Mouse (Mus musculus) midbrain, embryonic 16.5 days (tissue): ENCODE results near the gene Rps6kb2. TPM values are rescaled to one million over a fixed set of nuclear protein-coding genes. Genes with fewer than 3 reads are reported as not detected.

Experiments used
- ATAC-seq: fragments of 200-750 bp; cut with Nextera tagmentation; 2 replicates; pipeline ENCODE4 v1.8.0; 2017; ENCODE audit warnings: moderate TSS enrichment
- H3K27ac ChIP-seq: fragments of 300-500 bp; sonication (generic); 2 replicates; pipeline ENCODE4 v1.5.1; 2014; ENCODE audit warnings: mild to moderate bottlenecking, low read length, mixed read lengths
- H3K27me3 ChIP-seq: fragments of 300-500 bp; sonication (generic); 2 replicates; pipeline ENCODE4 v1.6.1; 2014; ENCODE audit warnings: low read depth, low read length, mixed read lengths; ENCODE audit not compliant: control insufficient read depth, insufficient read depth
- H3K36me3 ChIP-seq: fragments of 300-500 bp; sonication (generic); 2 replicates; pipeline ENCODE4 v1.6.1; 2014; ENCODE audit warnings: mild to moderate bottlenecking, low read length, moderate library complexity, mixed read lengths; ENCODE audit not compliant: control insufficient read depth, insufficient read depth
- H3K4me1 ChIP-seq: fragments of 300-500 bp; sonication (generic); 2 replicates; pipeline ENCODE4 v1.6.1; 2014; ENCODE audit warnings: mild to moderate bottlenecking, low read length, mixed read lengths; ENCODE audit not compliant: control insufficient read depth, insufficient read depth
- H3K4me2 ChIP-seq: fragments of 300-500 bp; sonication (generic); 2 replicates; pipeline ENCODE4 v1.6.1; 2014; ENCODE audit warnings: mild to moderate bottlenecking, low read length, mixed read lengths
- H3K4me3 ChIP-seq: fragments of 300-500 bp; sonication (generic); 2 replicates; pipeline ENCODE4 v1.5.1; 2014; ENCODE audit warnings: low read depth, mild to moderate bottlenecking, low read length, moderate library complexity, mixed read lengths
- H3K9ac ChIP-seq: fragments of 300-500 bp; sonication (generic); 2 replicates; pipeline ENCODE4 v1.6.1; 2014; ENCODE audit warnings: low read depth, low read length, mixed read lengths
- H3K9me3 ChIP-seq: fragments of 300-500 bp; sonication (generic); replicated peaks from 2 replicates; pipeline ENCODE4 v1.6.1; 2014; ENCODE audit warnings: mild to moderate bottlenecking, low read length, mixed read lengths; ENCODE audit not compliant: control insufficient read depth, poor library complexity, severe bottlenecking
- WGBS: fragments of 180-500 bp; shearing (Covaris S2); extraction: QIAGEN DNeasy Blood & Tissue Kit; methylation state at CpG from one replicate; pipeline ENCODE4 v1.1.7; 2014; 5-methylcytosine and 5-hydroxymethylcytosine counted together
- polyA plus RNA-seq: library from polyadenylated mRNA; unstranded; fragments of >200 nt; fragmentation: Nextera tagmentation; extraction: Ambion mirVana; gene quantifications from 2 replicates; pipeline ENCODE4 v1.2.1, GENCODE M21; 2015

Gene Rps6kb2
- polyA plus RNA-seq, 1 experiment from 2014 or later = 58.0 TPM

DNA sequence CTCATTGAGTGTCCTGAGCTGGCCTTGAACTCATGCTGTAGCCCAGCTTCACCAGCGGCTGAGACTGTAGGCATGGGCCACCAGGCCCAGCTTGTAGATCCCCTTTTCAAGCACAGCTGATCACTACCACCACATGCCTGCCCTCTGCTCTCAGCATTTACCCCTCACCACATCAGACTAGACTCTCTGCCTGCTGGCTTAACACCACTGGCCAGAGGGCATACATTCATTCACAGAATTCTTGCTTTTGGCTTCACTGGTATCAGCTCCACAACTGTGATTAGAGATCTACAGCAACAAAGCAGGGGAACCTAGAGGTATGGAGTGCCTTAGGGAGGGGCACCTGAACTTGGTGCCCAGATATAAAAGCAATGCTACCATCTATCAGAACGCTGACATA lies 42.7 kb downstream of the Rps6kb2 start:
- WGBS = 93% methylated on average over 2 of the region's 2 CpGs
- peaks cover 2% of the 10 kb centered on the region for H3K36me3 ChIP-seq
- H3K4me1 ChIP-seq = peaks cover 7% of the 10 kb centered on the region
- H3K9ac ChIP-seq = peak overlapping the region; percentile 36
- peak overlapping the region; percentile 57 for H3K4me2 ChIP-seq
- peak overlapping the region; percentile 63; the same call in 1 of the 2 replicates for H3K27ac ChIP-seq
- no peak for ATAC-seq
- no peaks in the 10 kb centered on the region for H3K9me3 ChIP-seq
- H3K4me3 ChIP-seq = peak overlapping the region; percentile 49
- H3K27me3 ChIP-seq = no peaks in the 10 kb centered on the region

- H3K4me2 ChIP-seq = peak overlapping the region; percentile 57
- H3K27ac ChIP-seq = no peak overlapping the region
- 90% methylated on average over 6 of the region's 6 CpGs for WGBS
- no peak overlapping the region for H3K4me3 ChIP-seq
- no peak for ATAC-seq
- peak overlapping the region; percentile 36; the same call in 1 of the 2 replicates for H3K9ac ChIP-seq
- H3K27me3 ChIP-seq = no peaks in the 10 kb centered on the region
- H3K36me3 ChIP-seq = peaks cover 4% of the 10 kb centered on the region
- no peaks in the 10 kb centered on the region for H3K9me3 ChIP-seq
- H3K4me1 ChIP-seq = peaks cover 7% of the 10 kb centered on the region
Measured at GRCm38 (mm10) chr19:4119716-4120487, 43.3 kb downstream of the Rps6kb2 start.

DNA sequence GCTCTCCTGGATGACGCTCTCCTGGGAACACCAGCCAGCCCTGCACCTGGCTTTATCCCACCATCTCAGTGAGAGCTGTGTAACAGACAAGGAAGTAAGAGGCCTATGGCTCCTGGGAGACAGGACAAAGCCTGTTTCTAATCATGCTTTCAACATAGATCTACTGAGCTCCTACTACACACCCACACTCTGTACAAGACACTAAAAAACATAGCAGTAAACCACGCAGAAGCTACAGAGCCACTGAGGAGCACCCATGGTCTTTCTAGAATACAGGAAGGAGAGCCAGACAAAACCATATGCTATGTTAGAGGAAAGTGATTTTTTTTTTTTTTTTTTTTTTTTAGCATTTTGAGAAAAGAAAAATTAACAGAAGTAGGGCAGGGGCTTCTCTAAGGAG lies 44.8 kb downstream of the Rps6kb2 start:
- 95% methylated on average over 2 of the region's 2 CpGs for WGBS
- Histone ChIP-seq H3K9ac (no peak overlapping the region), H3K27me3 (no peaks in the 10 kb centered on the region), H3K4me1 (peaks cover 7% of the 10 kb centered on the region), H3K36me3 (peaks cover 10% of the 10 kb centered on the region), H3K27ac (no peak overlapping the region), H3K4me3 (no peak overlapping the region), H3K4me2 (no peak overlapping the region), H3K9me3 (no peaks in the 10 kb centered on the region)
- ATAC-seq = no peak

DNA sequence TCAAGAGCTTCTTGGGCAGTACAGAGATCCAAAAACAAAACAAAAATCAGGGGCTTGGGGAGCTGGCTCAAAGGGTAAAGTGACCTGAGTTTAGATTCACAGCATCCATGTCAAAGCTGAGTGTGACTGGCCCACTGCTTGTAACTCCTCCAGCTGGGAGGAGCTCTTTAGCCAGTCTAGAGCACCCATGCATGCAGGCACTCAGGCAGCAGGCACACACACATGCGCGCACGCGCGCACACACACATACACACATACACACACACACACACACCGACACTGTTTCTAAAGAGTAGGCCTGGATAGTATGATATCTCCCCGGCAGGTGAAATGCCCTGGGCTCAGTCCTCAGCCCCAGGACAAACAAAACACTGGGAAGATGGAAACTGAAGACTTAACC lies 46.1 kb downstream of the Rps6kb2 start:
- 98% methylated on average over 7 of the region's 7 CpGs for WGBS

GRCm38 (mm10) chr19:4115816-4116215 lies 47.3 kb downstream of the Rps6kb2 start:
- no peak for ATAC-seq
- Histone ChIP-seq H3K4me2 (no peak overlapping the region), H3K27me3 (no peaks in the 10 kb centered on the region), H3K4me3 (no peak overlapping the region), H3K9ac (no peak overlapping the region), H3K27ac (no peak overlapping the region), H3K36me3 (peaks cover 32% of the 10 kb centered on the region), H3K9me3 (no peaks in the 10 kb centered on the region), H3K4me1 (peaks cover 7% of the 10 kb centered on the region)
- 86% methylated on average over 11 of the region's 11 CpGs for WGBS

More for the DNA sequence above, 46.1 kb downstream of the Rps6kb2 start:
- Histone ChIP-seq H3K27ac (no peak overlapping the region), H3K36me3 (peaks cover 23% of the 10 kb centered on the region), H3K9me3 (no peaks in the 10 kb centered on the region), H3K4me3 (no peak overlapping the region), H3K27me3 (no peaks in the 10 kb centered on the region), H3K4me1 (peaks cover 7% of the 10 kb centered on the region), H3K4me2 (no peak overlapping the region), H3K9ac (no peak overlapping the region)
- ATAC-seq = no peak

DNA sequence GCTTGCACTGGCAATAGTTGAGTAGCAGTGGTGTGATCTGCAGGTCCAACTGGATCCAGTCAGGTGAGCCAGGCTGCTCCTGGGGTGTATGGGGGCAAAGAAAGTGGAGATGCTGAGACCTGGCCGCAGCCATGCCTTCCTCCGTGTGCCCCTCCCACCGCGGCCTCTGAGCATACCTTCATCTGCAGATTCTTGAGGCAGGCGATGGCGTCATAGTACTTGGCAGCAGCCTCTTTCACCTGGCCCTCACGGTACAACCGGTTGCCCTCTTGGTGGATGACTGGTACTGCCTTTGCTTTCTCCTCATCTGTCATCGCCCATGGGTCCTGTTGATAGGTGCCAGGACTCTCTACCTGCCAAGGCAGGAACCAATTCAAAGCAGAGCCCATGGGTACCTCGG lies 48.0 kb downstream of the Rps6kb2 start:
- Histone ChIP-seq H3K4me3 (no peak overlapping the region), H3K4me2 (no peak overlapping the region), H3K9ac (no peak overlapping the region), H3K9me3 (no peaks in the 10 kb centered on the region), H3K27ac (no peak overlapping the region), H3K4me1 (peaks cover under 1% of the 10 kb centered on the region; the same call in 1 of the 2 replicates), H3K36me3 (peaks cover 32% of the 10 kb centered on the region), H3K27me3 (no peaks in the 10 kb centered on the region)
- WGBS = 98% methylated on average over 10 of the region's 10 CpGs
- ATAC-seq = no peak

- Histone ChIP-seq H3K4me2 (no peak overlapping the region), H3K36me3 (peaks cover 34% of the 10 kb centered on the region), H3K9me3 (no peaks in the 10 kb centered on the region), H3K4me3 (no peak overlapping the region), H3K27me3 (no peaks in the 10 kb centered on the region), H3K27ac (no peak overlapping the region), H3K4me1 (no peaks in the 10 kb centered on the region), H3K9ac (no peak overlapping the region)
- no peak for ATAC-seq
- WGBS = 91% methylated on average over 10 of the region's 10 CpGs
Measured at GRCm38 (mm10) chr19:4114551-4114950, 48.6 kb downstream of the Rps6kb2 start.

DNA sequence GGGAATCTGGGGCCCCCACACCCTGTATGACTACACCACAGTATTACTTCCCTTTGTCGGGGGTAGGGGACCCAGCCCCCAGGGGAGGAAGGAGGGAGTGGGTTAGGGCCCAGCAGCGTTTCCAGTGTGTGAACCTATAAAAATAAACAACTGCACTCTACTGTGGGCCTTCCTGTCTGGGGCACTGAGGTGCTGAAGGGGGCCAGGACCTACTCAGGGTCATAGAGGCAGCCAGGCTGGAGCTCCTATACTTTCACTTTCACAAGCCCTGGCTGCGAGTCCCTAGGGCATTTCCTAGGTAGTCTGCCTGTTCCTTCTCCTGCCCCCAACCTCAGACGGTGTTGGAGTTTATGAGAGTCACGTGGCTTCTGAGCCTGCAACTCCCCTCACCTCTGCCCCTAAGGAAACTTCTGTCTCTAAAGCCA lies 49.3 kb downstream of the Rps6kb2 start:
- Histone ChIP-seq H3K4me3 (no peak overlapping the region), H3K9ac (no peak overlapping the region), H3K27ac (no peak overlapping the region), H3K4me2 (no peak overlapping the region), H3K27me3 (no peaks in the 10 kb centered on the region), H3K9me3 (no peaks in the 10 kb centered on the region), H3K4me1 (no peaks in the 10 kb centered on the region), H3K36me3 (peaks cover 40% of the 10 kb centered on the region)
- ATAC-seq = no peak
- 84% methylated on average over 5 of the region's 5 CpGs for WGBS

- Histone ChIP-seq H3K4me2 (no peak overlapping the region), H3K27me3 (no peaks in the 10 kb centered on the region), H3K9ac (no peak overlapping the region), H3K27ac (no peak overlapping the region), H3K4me3 (no peak overlapping the region), H3K9me3 (no peaks in the 10 kb centered on the region), H3K4me1 (no peaks in the 10 kb centered on the region), H3K36me3 (peaks cover 43% of the 10 kb centered on the region)
- ATAC-seq = no peak
- WGBS = 83% methylated on average over 13 of the region's 13 CpGs
Measured at GRCm38 (mm10) chr19:4113186-4113805, 49.9 kb downstream of the Rps6kb2 start.
